Mouse (Mus musculus) stomach, postnatal 0 days (tissue): ENCODE results near the gene Mef2a. TPM values are rescaled to one million over a fixed set of nuclear protein-coding genes. Genes with fewer than 3 reads are reported as not detected.

ENCODE experiments used
- ATAC-seq: fragments of 200-750 bp; cut with Nextera tagmentation; 2 replicates; pipeline ENCODE4 v1.8.0; 2017; ENCODE audit not compliant: low FRiP score, low TSS enrichment
- DNase-seq: peaks from one replicate; pipeline ENCODE4 v3.0.0-alpha.2; 2016; ENCODE audit warnings: low spot score
- H3K27ac ChIP-seq: fragments of 300-500 bp; sonication (generic); replicated peaks from 2 replicates; pipeline ENCODE4 v1.5.1; 2014; ENCODE audit warnings: mild to moderate bottlenecking, control low read depth
- H3K27me3 ChIP-seq: fragments of 300-500 bp; sonication (generic); 2 replicates; pipeline ENCODE4 v1.6.1; 2014; ENCODE audit warnings: low read length; ENCODE audit not compliant: control insufficient read depth, insufficient read depth
- H3K36me3 ChIP-seq: fragments of 300-500 bp; sonication (generic); 2 replicates; pipeline ENCODE4 v1.6.1; 2014; ENCODE audit warnings: low read length, mixed read lengths; ENCODE audit not compliant: control insufficient read depth, insufficient read depth
- H3K4me1 ChIP-seq: fragments of 300-500 bp; sonication (generic); replicated peaks from 2 replicates; pipeline ENCODE4 v1.6.1; 2014; ENCODE audit warnings: antibody characterized with exemption; ENCODE audit not compliant: control insufficient read depth, insufficient read depth
- H3K4me2 ChIP-seq: fragments of 300-500 bp; sonication (generic); replicated peaks from 2 replicates; pipeline ENCODE4 v1.6.1; 2014; ENCODE audit warnings: low read depth, mild to moderate bottlenecking, control low read depth, moderate library complexity
- H3K4me3 ChIP-seq: fragments of 300-500 bp; sonication (generic); 2 replicates; pipeline ENCODE4 v1.5.1; 2014; ENCODE audit warnings: low read depth, low read length, control low read depth
- H3K9ac ChIP-seq: fragments of 300-500 bp; sonication (generic); 2 replicates; pipeline ENCODE4 v1.6.1; 2014; ENCODE audit warnings: mild to moderate bottlenecking, low read length, control low read depth, mixed read lengths
- H3K9me3 ChIP-seq: fragments of 300-500 bp; sonication (generic); 2 replicates; pipeline ENCODE4 v1.6.1; 2016; ENCODE audit warnings: low read length; ENCODE audit not compliant: control insufficient read depth
- CTCF ChIP-seq: IDR thresholded peaks from 2 replicates; pipeline ENCODE4 v1.5.1; 2016; ENCODE audit warnings: antibody characterized with exemption, low read depth, mild to moderate bottlenecking, moderate library complexity
- EP300 ChIP-seq: optimal IDR thresholded peaks from 2 replicates; pipeline ENCODE3; 2016; ENCODE audit warnings: antibody characterized with exemption
- WGBS: fragments of 180-500 bp; shearing (Covaris S2); extraction: QIAGEN DNeasy Blood & Tissue Kit; methylation state at CpG from one replicate; pipeline ENCODE4 v1.1.7; 2014; 5-methylcytosine and 5-hydroxymethylcytosine counted together
- polyA plus RNA-seq: library from polyadenylated mRNA; unstranded; fragments of >200 nt; fragmentation: Nextera tagmentation; extraction: Ambion mirVana; gene quantifications from 2 replicates; pipeline ENCODE4 v1.2.1, GENCODE M21; 2015

The Mef2a gene
- polyA plus RNA-seq, 1 experiment from 2014 or later, result 21.5 TPM

DNA sequence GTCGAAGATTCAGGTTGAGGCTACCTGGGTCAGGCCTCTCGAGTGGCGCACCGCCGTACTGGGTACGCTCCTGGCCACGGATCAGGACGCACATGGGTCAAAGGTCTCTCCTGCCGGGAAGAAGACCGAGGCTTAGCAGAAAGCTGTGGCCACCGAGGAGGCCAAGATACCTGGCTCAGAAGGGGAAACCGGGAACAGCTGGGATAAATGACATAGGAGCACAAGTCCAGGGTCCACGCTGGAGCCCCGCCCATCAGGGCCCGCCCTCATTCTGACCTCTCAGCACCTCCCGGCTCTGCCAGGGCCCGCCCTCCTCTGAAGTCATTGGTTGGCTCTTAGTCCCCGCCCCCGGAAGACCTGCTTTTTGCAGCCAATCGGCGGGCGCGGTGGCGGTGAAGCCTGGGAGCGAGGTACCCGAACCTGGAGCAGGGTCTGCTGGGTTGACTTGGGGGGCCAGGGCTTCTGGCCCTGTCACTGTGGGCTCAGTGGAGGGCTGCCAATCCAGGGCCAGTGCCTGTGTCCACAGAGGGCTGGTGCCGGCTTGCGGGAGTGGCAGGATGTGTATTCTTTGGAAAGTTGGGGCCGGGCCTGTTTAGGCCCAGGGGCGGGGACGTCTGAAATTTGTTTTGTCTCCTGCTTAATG lies 150.3 kb downstream of the Mef2a start, which contains the start of gene Lysmd4:
Gene Lysmd4, plus strand, starts transcription at position 325 of the 643 bp plus-strand sequence.
- peak; percentile 99 for ATAC-seq
- 1% methylated on average over 31 of the region's 31 CpGs for WGBS
- TF ChIP-seq CTCF, result no peak
- no peak for TF ChIP-seq EP300
- H3K9ac ChIP-seq, result peak within 1 kb of the TSS; percentile 85
- H3K27me3 ChIP-seq, result no peaks in the 10 kb centered on the region
- H3K36me3 ChIP-seq, result no peaks in the 10 kb centered on the region; the same call in 1 of the 2 replicates
- peak within 1 kb of the TSS; percentile 88 for H3K4me2 ChIP-seq
- H3K27ac ChIP-seq, result peak within 1 kb of the TSS; percentile 78
- H3K4me1 ChIP-seq, result 0 out of 2 replicates have a peak, but pooled peaks cover 6% of the 10 kb centered on the region
- DNase-seq, result peak; percentile 98
- peak within 1 kb of the TSS; percentile 74 for H3K4me3 ChIP-seq
- no peaks in the 10 kb centered on the region for H3K9me3 ChIP-seq

DNA sequence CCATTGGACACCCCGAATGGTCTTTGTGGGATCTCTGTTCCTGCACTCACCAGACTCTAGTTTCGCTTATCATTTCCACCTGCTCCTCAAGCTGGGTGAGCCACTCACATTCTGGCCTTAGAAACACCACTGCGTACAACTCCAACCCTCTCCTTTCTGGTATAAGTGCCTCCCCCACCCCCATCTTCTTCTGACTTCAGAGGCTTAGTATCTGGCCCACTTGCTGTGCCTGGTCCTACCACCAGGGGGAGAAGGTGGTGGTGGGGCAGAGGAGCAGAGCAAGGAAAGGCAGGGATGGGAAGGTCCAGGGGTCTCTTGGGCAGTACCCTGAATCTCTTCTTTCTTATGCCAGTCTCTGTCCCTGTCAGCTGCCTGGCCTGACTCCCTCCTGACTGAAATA lies 155.6 kb downstream of the Mef2a start:
- H3K27me3 ChIP-seq, result no peaks in the 10 kb centered on the region
- ATAC-seq (peak; percentile 36; the same call in 1 of the 2 replicates), DNase-seq (peak; percentile 72)
- H3K9ac ChIP-seq, result no peak overlapping the region
- WGBS, result 84% methylated on average over 3 of the region's 3 CpGs
- peak; percentile 88 for TF ChIP-seq CTCF
- TF ChIP-seq EP300, result no peak
- H3K4me2 ChIP-seq, result no peak overlapping the region
- no peak overlapping the region for H3K4me3 ChIP-seq
- no peaks in the 10 kb centered on the region for H3K36me3 ChIP-seq
- no peaks in the 10 kb centered on the region for H3K9me3 ChIP-seq
- 0 out of 2 replicates have a peak, but pooled peaks cover 3% of the 10 kb centered on the region for H3K4me1 ChIP-seq
- no peak overlapping the region for H3K27ac ChIP-seq

DNA sequence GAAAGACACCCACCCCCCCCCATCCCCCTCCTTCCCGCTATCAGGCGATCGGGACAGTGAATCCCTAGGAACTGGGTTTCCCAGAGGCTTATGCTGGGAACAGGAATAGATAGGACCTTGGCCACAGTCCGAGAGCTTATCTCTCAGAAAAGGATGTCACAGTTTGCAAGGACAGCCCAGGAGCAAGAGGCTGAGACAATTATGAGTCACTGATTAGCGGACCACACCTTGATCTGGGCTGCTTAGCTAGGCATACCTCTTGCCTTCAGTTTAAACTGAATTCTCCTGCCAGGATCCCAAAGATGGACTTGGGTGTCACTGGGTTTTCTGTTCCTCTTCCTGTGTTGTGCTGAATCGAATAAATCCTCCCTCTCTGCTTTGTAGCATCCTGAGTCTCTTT lies 156.3 kb downstream of the Mef2a start:
- no peak for ATAC-seq
- 74% methylated on average over 6 of the region's 6 CpGs for WGBS
- TF ChIP-seq EP300 (no peak), CTCF (no peak)
- H3K4me3 ChIP-seq, result no peak overlapping the region
- no peaks in the 10 kb centered on the region for H3K4me1 ChIP-seq
- no peak overlapping the region for H3K27ac ChIP-seq
- H3K9ac ChIP-seq, result no peak overlapping the region
- H3K27me3 ChIP-seq, result no peaks in the 10 kb centered on the region
- no peaks in the 10 kb centered on the region for H3K9me3 ChIP-seq
- no peak overlapping the region for H3K4me2 ChIP-seq
- no peak for DNase-seq
- no peaks in the 10 kb centered on the region for H3K36me3 ChIP-seq

DNA sequence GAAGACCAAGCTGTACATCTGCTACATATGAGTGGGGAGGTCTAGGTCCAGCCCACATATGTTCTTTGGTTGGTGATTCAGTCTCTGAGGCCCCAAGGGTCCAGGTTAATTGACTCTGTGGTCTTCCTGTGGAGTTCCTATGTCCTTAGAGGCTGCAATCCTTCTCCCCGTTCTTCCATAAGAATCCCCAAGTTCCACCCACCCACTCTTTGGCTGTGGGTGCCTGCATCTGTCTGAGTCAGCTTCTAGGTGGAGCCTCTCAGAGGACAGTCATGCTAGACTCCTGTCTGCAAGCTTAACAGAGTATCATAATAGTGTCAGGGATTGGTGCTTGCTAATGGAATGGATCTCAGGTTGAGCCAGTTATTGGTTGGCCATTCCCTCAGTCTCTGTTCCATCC lies 159.1 kb downstream of the Mef2a start:
- Histone ChIP-seq H3K27me3 (no peaks in the 10 kb centered on the region), H3K9ac (no peak overlapping the region), H3K4me3 (no peak overlapping the region), H3K36me3 (no peaks in the 10 kb centered on the region), H3K4me1 (no peaks in the 10 kb centered on the region), H3K27ac (no peak overlapping the region), H3K4me2 (no peak overlapping the region), H3K9me3 (no peaks in the 10 kb centered on the region)
- DNase-seq, result no peak
- 72% methylated on average over 1 of the region's 1 CpGs for WGBS
- ATAC-seq, result no peak
- TF ChIP-seq EP300 (no peak), CTCF (no peak)

DNA sequence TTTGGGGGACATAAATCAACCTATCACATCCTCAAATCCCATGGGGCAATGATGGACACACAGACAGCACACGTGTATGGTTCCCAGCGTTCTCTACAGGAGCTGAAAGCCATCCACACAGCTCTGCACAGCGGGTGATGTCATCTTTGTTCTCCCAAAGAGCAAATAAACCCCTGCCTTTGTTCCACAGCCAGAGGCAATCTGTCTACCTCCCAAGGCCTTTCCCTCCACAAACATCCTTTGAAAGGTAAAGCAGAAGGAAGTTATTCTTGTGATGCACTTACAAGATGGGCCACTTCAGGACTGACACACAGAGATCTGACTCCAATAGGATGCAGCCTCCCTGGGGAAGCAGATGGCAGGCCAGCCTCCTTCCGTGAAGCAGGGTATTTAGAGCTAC lies 160.7 kb downstream of the Mef2a start:
- no peaks in the 10 kb centered on the region for H3K27me3 ChIP-seq
- H3K4me3 ChIP-seq, result no peak overlapping the region
- H3K36me3 ChIP-seq, result no peaks in the 10 kb centered on the region
- TF ChIP-seq CTCF, result no peak
- no peak overlapping the region for H3K4me2 ChIP-seq
- H3K4me1 ChIP-seq, result no peaks in the 10 kb centered on the region
- DNase-seq (no peak), ATAC-seq (peak; percentile 78)
- 41% methylated on average over 4 of the region's 4 CpGs for WGBS
- no peak overlapping the region for H3K9ac ChIP-seq
- H3K9me3 ChIP-seq, result no peaks in the 10 kb centered on the region
- no peak overlapping the region for H3K27ac ChIP-seq

DNA sequence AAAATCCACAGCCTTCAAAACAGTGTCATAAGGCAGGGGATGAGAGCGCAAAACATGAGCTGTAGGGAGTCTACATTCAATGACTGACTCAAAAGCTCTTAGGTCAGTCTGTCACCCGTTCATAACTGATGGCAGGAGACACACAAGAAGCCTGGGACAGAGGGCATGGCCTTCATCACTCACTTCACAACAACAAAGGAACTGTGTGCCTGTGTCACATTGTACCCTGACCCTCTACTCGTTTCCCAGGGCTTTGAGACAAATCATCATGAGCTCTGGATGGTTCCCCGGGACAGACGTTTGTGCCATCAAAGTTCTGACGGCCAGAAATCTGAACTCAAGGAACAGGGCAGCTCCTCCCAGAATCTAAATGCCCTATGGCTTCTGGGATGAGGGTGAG lies 161.3 kb downstream of the Mef2a start:
- Histone ChIP-seq H3K27ac (no peak overlapping the region), H3K4me3 (no peak overlapping the region), H3K36me3 (no peaks in the 10 kb centered on the region), H3K9ac (no peak overlapping the region), H3K27me3 (no peaks in the 10 kb centered on the region), H3K9me3 (no peaks in the 10 kb centered on the region), H3K4me1 (no peaks in the 10 kb centered on the region), H3K4me2 (no peak overlapping the region)
- WGBS, result 39% methylated on average over 6 of the region's 6 CpGs
- TF ChIP-seq EP300 (no peak), CTCF (no peak)
- DNase-seq, result no peak
- ATAC-seq, result no peak
